Mouse (Mus musculus): ENCODE measurements around the gene Acox3.

Acox3 gene

DNA sequence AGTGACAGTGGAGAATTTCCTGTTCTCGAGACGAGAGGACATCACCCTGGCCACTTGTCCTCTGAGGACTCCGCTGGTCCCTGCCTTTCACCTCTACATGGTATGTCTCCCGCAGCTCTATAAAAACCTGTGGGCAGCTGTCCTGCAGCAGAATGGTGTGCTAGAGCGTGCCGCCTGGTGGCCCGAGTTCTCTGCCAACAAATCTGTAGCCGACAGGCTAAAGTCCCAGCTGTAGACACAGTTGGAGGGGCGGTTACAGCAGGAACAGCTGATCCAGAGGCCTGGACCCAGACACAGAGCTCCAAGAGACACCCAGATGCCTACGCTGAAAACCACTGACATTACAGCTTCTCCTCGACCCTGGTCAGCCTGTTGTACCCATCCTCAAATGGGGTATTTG, 29.1 kb downstream of the Acox3 start:
- DNase-seq, result peak; percentile 28

GRCm38 (mm10) chr5:35612722-35613121, 29.9 kb downstream of the Acox3 start:
- no peak for DNase-seq

- no peak for DNase-seq
Observed at GRCm38 (mm10) chr5:35616943-35617342, 34.1 kb downstream of the Acox3 start.

DNA sequence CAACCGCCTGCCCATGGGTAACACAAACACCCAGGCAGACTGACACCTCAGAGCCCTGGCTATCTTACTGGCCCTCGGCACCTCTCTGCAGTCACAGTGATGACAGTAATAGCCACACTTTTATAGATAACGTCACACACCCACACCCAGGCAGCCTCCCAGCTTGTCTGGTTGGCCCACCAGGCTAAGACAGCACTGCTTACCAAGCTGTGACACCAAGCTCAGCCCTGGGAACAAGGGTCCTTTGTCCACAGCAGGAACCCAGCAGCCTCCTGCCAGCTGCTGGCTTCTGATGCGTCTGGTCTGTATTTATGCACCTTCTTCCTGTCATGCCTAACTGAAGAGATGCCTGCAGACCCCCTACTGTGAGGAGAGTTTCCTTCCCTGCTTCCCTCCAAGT, 38.3 kb downstream of the Acox3 start:
- no peak for DNase-seq

DNA sequence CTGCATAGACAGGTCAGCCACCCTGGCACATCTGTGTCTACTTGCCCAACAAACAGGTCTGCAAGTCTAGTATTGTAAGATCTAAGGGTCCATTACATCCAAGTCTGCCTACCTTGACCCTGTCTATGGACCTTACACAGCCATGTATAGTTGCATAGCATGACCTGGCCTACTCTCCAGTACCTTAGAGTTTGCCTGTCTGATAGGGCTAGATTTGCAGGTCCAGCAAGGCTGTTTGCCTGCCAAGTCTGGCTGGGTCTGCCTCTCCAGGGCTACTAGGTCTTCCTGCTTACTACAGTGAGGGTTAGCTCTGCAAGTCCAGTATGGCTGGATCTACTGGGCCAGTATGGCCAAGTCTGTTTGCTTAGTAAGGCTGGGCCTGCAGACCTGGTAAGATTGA, 41.0 kb downstream of the Acox3 start:
- DNase-seq, result no peak

DNA sequence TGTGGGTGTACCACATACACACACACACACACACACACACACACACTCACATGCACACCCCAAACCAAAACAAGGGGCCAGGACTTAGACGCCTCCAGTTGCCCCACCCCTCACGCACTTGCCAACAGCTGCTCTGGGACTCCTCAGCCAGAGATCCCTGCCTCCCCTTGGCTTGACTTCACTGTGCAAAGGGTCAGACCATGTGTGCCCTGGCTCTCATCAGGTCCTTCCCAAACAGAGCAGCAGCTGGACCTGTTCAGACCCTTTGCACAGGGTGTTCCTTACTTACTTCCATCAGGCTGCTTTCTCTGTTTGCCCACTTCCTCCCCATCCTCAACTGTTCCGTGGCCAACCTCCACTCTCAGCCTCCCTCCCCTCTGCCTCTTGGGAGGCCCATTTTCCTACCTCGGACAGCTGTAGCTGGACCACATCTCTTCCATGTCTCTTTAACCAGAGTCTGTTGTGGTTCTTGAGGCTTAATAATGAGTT, 42.0 kb downstream of the Acox3 start:
- peak; percentile 79 for DNase-seq

- no peak for DNase-seq
Observed at GRCm38 (mm10) chr5:35626408-35626807, 43.6 kb downstream of the Acox3 start.

DNA sequence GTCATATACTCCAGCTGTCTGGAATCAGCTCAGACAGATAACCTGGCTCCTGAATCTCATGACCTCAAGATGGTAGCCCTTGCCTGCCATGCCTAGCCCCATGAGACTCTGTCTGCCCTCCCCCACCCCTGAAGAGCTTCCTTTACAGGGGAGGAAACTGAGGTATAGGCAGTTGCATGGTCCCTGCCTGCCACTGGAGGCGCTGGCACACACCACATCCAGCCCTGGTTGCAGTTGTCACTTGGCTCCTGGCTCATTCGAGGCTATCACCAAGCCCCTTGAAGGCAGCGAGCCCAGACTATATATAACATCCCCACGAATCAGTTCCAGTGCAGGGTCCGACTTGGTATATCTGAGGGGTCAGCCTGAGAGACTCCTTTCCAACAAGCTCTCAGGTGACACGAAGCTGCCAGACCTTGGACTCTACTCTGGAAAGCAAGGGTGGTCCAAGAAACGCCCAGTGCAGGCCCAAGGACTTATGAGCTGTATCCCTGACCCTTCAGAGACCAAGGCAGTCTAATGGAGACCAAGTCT, 44.5 kb downstream of the Acox3 start:
- DNase-seq, result no peak

DNA sequence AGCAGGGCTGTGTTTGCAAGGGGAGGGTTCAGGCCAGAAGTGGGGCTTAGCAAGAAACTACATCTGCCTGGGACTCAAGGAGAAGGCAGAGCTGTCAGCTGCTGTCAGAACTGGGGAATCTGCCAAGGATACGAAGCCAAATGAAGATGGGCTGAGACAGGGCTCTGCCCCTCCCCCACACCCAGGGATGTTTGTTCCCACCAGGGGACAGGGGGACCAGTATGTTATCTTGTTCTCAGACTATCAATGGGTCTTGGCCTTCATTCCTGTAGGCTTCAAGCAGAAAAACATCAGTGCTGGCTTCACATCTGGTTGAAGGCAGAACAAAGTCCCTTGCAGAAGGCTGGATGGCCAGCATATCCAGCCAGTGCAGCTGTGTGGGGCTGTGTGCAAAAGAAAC, 45.8 kb downstream of the Acox3 start:
- peak; percentile 36 for DNase-seq

GRCm38 (mm10) chr5:35629333-35629732, 46.5 kb downstream of the Acox3 start:
- DNase-seq, result no peak

DNA sequence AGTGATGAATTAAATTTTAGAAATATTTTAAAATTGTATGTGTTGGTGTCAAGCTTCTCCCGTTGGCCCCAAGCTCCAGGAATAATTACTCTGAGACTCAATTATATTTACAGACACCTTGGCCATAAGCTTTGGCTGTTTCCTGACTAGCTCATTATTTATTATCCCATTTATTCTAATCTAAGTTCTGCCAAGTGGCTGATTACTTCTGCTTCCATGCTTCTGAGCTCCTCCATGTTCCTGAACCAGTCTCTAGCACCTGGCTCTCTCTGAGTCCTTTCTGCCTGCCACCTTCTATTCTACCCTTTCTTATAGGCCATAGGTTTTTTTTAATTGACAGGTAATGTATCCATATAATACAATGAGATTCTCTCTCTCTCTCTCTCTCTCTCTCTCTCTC, 47.9 kb downstream of the Acox3 start:
- no peak for DNase-seq

DNA sequence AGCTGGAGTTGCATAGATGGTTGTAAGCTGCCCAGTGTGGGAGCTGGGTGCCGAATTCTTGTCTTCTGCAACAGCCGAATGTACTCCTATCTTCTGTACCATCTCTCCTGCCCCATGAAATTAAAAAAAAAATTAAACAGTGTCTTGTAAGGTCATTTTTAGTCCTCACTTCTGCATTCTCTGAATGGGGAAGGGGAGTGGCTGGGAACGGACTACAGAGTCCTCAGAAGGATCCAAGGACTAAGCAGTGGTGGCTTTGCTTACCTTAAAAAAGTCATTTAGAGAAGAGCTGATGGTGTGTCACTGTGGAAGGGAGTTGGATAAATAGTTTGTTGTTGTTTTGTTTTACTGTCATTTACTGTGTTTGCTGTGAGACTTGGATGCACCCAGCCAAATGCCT, 48.4 kb downstream of the Acox3 start:
- peak; percentile 60 for DNase-seq

DNA sequence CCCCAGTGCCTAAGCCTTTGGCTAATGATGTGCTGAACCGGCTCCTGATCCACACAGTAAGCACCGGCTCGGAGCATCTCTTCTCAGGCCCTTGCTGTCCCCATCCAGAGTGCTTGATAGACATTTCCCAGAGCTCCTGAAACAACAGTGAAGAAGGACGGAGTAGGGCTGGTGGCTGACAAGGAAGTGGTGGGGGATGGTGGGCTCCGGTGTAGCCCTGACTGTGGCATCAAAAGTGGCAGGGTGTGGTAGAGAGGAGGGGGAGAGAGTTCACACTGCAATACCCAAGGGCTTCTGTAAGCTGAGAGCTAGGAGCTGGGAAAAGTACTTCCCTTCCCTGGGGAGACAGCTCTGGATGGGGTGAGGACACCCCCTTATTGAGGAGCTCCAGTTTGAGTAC, 48.9 kb downstream of the Acox3 start:
- DNase-seq, result no peak

GRCm38 (mm10) chr5:35632841-35633240, 50.0 kb downstream of the Acox3 start:
- DNase-seq, result no peak

DNA sequence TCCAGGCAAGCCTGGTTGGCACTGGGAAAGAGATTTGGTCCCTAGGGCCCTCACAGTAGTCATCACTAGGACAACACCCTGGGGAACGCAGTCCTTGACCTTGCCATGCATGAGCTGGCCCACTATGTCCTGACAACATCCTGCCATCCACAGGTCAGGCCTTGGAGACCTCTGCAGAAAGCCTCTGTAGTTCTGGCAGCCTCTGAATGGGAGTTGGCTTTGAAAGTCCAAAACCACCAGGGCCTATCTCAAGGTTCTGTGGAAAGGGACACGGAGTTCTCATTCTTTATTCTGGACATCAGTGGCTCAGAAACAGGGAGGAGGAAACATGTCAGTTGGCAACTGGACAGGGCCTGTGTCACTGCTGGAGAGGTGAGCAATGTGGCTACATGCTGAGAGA, 53.2 kb downstream of the Acox3 start:
- peak; percentile 60 for DNase-seq

GRCm38 (mm10) chr5:35641961-35642584, 59.2 kb downstream of the Acox3 start:
- DNase-seq, result peak; percentile 42

DNA sequence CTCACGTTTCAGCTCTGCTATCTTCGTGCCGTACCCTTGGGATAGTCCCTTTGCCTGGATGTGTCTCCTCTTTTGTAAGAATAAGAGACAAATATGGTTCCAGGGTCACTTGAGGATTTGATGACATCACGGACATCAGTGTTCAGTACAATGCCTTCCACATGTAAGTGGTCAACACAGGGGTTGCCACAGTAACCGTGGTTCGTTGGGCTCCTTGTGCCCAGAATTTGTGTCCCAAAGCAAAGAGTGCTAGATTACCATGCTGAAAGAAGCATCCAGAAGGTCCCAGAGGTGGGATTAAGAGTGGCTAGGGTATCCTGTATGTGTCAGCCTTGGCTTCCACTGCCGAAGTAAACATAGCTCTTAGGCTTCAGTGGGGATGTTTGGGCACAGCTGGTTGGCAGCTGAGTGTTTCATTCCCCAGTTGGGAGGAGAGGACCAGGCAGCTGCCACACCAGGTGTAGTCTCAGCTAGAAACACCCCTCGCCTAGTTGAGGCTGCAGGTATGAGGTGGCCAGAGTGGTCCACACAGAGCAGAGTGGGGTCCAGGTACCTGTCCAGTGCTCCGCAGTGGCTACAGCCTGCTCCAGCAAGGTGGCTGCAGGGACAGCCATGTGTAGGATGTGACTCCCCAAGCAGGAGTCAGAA, 60.7 kb downstream of the Acox3 start:
- DNase-seq, result no peak

- DNase-seq, result no peak
Observed at GRCm38 (mm10) chr5:35644082-35644481, 61.2 kb downstream of the Acox3 start.

GRCm38 (mm10) chr5:35645938-35646493, 63.2 kb downstream of the Acox3 start:
- peak; percentile 50 for DNase-seq

- DNase-seq, result peak; percentile 47
Observed at GRCm38 (mm10) chr5:35646927-35647326, 64.1 kb downstream of the Acox3 start.

DNA sequence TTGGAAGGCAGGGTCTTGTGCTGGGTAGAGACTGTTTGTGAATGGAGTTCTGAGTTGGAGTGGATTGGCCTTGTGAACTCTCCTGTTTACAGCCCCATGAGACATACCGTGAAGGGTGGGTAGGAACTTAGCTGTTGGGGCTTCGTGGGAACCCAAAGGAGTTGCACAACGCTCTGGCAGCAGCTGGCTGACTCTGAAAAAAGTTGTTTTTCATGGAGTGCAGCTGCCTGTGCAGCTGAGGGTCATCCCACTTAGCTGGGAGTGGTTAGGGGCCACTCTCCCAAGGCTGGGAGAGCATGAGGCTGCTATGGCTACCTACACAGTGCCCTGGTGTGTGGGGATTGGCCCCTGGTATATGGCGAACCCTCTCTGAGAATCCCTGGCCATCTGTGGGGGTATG, 64.7 kb downstream of the Acox3 start:
- peak; percentile 69 for DNase-seq

- no peak for DNase-seq
Observed at GRCm38 (mm10) chr5:35648230-35648629, 65.4 kb downstream of the Acox3 start.

DNA sequence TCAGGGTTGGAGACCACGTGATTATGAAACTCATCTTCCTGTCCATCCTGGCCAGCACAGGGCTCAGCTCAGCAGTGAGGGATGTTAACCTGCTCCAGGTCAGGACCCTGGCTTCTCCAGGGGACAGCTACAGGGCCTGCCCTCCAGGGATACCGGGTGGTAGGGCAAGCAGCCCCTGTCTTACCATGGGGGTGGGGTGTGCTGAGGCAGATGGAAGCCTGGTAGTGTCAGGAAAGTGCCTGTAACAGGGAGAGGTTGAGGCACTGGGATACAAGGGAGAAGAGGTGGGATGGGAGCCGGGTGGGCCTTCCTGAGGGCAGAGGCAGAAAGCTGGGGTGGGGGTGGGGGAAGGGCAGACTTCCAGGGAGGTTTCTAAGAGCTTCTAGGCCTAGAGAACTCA, 69.5 kb downstream of the Acox3 start:
- DNase-seq, result no peak

DNA sequence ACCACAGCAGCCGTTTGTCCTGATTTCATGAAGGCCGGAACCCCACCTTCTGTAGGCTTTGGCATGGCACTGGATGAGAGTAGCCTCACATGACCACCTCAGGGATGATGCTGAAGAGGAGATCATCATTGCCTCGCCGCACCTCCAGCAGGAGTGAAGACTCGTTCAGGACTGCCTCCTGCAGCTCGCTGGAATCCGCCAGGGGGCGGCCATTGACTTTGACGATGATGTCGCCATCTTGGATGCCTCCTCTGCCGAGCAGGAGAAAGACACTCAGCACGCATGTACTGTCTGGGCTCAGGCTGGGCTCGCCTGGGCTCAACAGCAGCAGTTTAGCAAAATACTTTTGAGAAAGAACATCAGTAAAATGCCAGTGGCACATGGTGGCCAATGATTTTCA, 70.0 kb downstream of the Acox3 start:
- no peak for DNase-seq

All from lung, postnatal 36 days (tissue).